Mouse (Mus musculus): ENCODE data around the gene Mrps26. TPM values are rescaled to one million over a fixed set of nuclear protein-coding genes. Genes with fewer than 3 reads are reported as not detected.
"Not testable (repeated sequence)": the region's sequence is repeated elsewhere in the genome, so short reads cannot be mapped to it uniquely, and the experiment has no call there.

Gene Mrps26
- total RNA-seq, 4 experiments from 2014 or later = 67.0 to 84.9 (median 72.2) TPM

GRCm38 (mm10) chr2:130575873-130576272 is 12.3 kb downstream of the Mrps26 start, which contains the start of gene Oxt:
Oxt (plus strand) TSS chr2:130576173.
- DNase-seq (ENCODE audit: low spot score) = no peak

- not testable (repeated sequence) for DNase-seq (ENCODE audit: low spot score)
These were observed 13.0 kb downstream of the Mrps26 start for GRCm38 (mm10) chr2:130576564-130576963.

DNA sequence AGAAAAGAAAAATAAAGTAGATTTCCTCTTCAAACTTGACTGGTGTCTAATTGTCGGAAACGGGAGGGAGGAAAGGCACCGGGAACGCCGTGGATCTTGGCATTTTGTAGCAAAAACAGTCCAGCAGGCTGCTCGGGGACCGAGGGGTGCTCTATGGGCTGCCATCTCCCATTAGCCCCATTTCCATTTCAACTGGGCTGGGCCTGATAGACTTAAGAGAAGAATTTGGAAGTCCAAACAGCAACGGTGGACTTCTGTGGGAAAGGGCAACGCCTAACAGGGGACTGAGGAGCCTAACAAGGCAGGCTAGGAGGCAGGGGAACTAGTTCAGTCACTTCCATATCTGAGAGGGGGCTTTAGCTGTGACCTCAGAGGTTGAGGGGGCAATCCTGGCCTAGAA is 13.5 kb downstream of the Mrps26 start:
- DNase-seq (ENCODE audit: low spot score) = no peak

- peak; percentile 26 for DNase-seq (ENCODE audit: low spot score)
These were observed 14.1 kb downstream of the Mrps26 start for GRCm38 (mm10) chr2:130577632-130578031.

GRCm38 (mm10) chr2:130578148-130578547 is 14.6 kb downstream of the Mrps26 start:
- DNase-seq (ENCODE audit: low spot score) = no peak

GRCm38 (mm10) chr2:130579791-130580190 is 16.2 kb downstream of the Mrps26 start:
- no peak for DNase-seq (ENCODE audit: low spot score)

GRCm38 (mm10) chr2:130581201-130581600 is 17.7 kb downstream of the Mrps26 start:
- DNase-seq (ENCODE audit: low spot score) = no peak

- DNase-seq (ENCODE audit: low spot score) = no peak
These were observed 19.0 kb downstream of the Mrps26 start, which contains the start of gene Avp for GRCm38 (mm10) chr2:130582552-130582951. Avp (minus strand) TSS chr2:130582554.

DNA sequence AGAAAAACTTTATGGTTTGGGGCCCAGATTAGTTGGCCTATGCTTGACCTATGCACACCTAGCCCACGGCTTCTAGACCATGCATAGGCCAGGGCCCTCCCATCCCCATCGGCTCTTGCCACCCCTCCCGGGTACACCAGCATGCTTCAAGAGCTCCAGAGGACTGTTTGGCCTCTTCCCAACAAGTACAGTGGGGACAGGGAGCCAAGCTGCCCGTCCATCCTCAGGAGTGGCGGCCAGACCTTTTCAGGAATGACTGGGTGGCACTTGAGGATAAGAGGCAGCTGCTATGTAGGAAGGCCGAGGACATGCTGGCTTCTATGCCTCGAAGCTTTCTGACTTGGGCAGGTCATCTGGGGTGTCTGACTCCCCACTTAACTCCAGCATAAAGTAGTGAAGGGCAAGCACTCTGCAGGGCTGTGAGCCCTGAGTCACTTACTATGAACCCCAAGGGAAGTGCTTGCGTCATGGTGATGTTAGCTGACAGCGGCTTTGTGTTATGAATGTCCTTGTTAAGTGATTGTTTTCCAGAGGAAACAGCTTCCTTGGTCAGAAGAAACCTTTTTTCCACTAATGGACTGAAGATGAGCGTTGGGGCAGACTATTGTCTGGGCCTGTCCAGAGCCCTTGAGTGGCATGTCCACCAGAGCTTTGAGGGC is 20.5 kb downstream of the Mrps26 start:
- DNase-seq (ENCODE audit: low spot score) = no peak

DNA sequence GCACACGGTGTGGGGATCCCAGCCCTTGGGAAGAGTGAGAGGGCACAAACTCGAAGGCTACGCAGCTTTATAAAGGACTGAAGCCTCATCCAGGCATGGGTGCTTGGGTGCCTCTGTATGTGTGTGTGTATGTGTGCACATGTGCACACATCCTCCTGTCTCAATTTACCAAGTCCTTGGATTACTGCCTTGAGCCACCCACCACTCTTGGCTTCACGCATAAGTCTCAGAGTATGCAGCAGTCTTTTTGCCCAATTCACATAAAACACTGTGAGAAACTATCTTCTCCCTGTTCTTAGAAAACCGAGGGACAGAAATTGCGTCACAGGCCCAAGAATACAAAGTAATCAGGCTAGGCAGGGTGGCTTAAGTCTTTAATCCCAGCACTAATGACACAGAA is 22.5 kb downstream of the Mrps26 start:
- DNase-seq (ENCODE audit: low spot score) = no peak

GRCm38 (mm10) chr2:130588373-130588772 is 24.8 kb downstream of the Mrps26 start:
- no peak for DNase-seq (ENCODE audit: low spot score)

DNA sequence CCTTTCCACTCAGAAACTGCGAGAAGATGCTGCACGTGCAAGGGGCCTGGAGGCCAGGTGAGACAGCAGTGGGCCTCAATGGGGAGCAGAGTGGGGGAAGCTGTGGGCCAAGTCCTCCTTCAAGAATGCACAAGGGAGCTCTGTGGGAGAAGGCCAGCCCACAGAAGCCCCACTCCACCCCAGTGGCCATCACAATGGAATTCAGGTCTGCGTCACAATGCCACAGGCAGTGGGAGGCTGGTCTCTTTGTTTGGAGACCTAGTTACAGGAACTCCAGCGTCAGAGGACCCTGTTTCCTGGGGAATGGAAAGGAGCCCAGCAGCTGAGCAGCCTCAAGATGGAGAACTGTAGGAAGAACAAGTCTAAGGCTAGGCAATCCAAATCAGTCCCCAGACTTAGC is 25.6 kb downstream of the Mrps26 start:
- DNase-seq (ENCODE audit: low spot score) = no peak

GRCm38 (mm10) chr2:130589761-130590160 is 26.2 kb downstream of the Mrps26 start:
- peak; percentile 21 for DNase-seq (ENCODE audit: low spot score)

- no peak for DNase-seq (ENCODE audit: low spot score)
These were observed 27.5 kb downstream of the Mrps26 start for GRCm38 (mm10) chr2:130591016-130591415.

DNA sequence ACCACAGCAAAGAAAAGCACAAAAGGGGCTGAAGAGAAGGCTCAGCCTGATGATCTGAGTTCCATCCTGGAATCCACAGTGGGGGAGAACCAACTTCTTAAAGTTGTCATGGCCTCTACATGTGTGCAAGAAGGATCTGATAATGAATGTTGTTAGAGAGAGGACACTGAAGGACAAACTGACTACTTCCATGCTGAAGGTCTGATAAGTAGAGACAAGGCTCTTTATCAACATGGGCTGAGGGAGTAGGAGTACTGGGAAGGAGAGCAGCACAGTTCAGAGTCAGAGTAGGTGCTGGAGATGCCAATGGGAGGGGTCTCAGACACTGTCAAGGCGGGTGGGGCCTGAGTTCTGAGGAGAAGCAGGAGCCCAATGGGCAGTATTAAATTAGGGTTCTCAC is 32.1 kb downstream of the Mrps26 start:
- no peak for DNase-seq (ENCODE audit: low spot score)

DNA sequence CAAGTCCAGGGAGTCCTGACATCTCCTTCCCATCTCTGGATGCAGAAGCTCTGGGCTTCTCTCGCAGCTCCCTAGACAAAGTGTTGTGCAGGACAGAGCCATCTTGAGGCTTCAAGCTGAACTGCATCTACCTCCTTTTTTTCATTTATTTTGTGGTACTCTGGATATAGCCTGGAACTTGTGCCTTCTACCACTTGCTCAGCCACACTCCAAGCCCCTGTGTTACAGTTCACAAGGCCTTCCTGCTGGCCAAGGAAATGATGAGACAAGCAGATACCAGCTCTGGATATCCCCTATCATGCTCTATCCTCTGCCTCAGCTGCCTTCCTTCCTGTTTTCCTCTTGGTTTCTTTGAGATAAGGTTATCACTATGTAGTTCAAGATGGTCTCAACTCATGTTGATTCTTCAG is 34.1 kb downstream of the Mrps26 start:
- no peak for DNase-seq (ENCODE audit: low spot score)

DNA sequence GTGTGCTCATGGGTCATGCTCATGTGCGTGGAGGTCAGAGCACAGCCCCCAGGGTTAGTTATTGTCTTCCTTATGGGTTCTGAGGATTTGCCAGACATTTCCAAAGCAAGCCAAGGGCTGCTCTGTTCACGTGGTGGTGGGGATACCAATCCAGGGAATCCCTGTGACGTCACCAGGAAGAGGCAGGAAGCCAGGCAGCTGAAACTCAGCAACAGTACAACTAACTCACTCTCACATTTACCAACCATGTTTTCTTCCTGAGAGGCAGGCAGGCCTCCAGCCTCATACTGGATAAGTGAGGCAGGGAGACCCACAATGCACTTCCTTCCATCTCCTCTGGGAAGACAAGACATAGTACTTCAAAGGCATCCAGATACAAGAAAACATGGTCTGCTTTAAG is 34.9 kb downstream of the Mrps26 start:
- DNase-seq (ENCODE audit: low spot score) = no peak

GRCm38 (mm10) chr2:130602195-130602594 is 38.7 kb downstream of the Mrps26 start:
- DNase-seq (ENCODE audit: low spot score) = no peak

DNA sequence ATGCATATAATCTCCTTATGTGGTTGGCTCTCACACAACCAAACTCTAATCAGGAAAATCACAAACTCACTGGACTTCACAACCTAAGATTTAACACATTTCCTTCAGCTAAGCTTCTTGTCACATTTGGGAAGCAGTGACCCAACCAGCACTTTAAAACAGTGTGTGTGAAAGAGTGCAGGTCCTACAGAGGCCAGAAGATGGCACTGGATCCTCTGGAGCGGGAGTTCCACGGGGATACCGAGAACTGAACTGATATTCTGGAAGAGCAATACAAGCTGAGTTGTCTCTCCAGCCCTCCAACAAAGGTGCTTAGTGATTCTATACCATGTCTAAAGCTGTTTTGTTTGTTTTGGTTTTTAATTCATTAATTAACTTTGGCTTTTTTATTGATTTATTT is 49.5 kb downstream of the Mrps26 start:
- no peak for DNase-seq (ENCODE audit: low spot score)

Small RNAs within 50 kb of the gene (microRNA-seq; reads per million reads assigned to microRNA genes)
- not detected for gene Gm23876

Other genes with a start within 250 kb of the Mrps26 start
- 1 to 10 TPM; 2.6 to 5.2 (median 3.8) TPM for gene Cpxm1, start 166.2 kb upstream of the Mrps26 start, total RNA-seq (2022)
- gene Gm28372, start 158.5 kb upstream of the Mrps26 start, total RNA-seq (2022) = not detected
- not detected for gene 1700020A23Rik, start 158.5 kb upstream of the Mrps26 start, total RNA-seq (2022)
- gene Tmem239, start 157.3 kb upstream of the Mrps26 start, total RNA-seq (2022) = not detected
- gene Vps16, start 139.4 kb upstream of the Mrps26 start, total RNA-seq (2022) = 10 to 100 TPM; 21.6 to 28.9 (median 24.7) TPM
- 1 to 10 TPM; 6.1 to 7.2 (median 6.5) TPM for gene Pced1a, start 139.0 kb upstream of the Mrps26 start, total RNA-seq (2022)
- 10 to 100 TPM; 44.2 to 48.0 (median 46.4) TPM for gene Ptpra, start 113.5 kb upstream of the Mrps26 start, total RNA-seq (2022)
- gene Oxt, start 12.4 kb downstream of the Mrps26 start, total RNA-seq (2022) = not detected
- gene Avp, start 18.8 kb downstream of the Mrps26 start, total RNA-seq (2022) = 10 to 100 TPM in 3 of 4 experiments, 1 to 10 TPM in 1; 9.3 to 20.9 (median 16.9) TPM
- 1 to 10 TPM; 6.0 to 8.6 (median 8.1) TPM for gene Fastkd5, start 66.3 kb downstream of the Mrps26 start, total RNA-seq (2022)
- gene Ubox5, start 66.3 kb downstream of the Mrps26 start, total RNA-seq (2022) = 1 to 10 TPM; 5.0 to 5.7 (median 5.2) TPM
- gene Lzts3, start 79.1 kb downstream of the Mrps26 start, total RNA-seq (2022) = 1 to 10 TPM; 5.0 to 7.0 (median 5.4) TPM
- gene Ddrgk1, start 100.9 kb downstream of the Mrps26 start, total RNA-seq (2022) = 100 to 1,000 TPM in 3 of 4 experiments, 10 to 100 TPM in 1; 97.9 to 110 (median 105) TPM
- 10 to 100 TPM; 15.9 to 18.9 (median 18.3) TPM for gene Itpa, start 103.9 kb downstream of the Mrps26 start, total RNA-seq (2022)
- under 1 TPM in 3 of 4 experiments, not detected in 1; 0.17 to 0.28 (median 0.22) TPM for gene Slc4a11, start 133.8 kb downstream of the Mrps26 start, total RNA-seq (2022)

Measured in heart, adult 8-10 months (tissue).